Mouse (Mus musculus) midbrain, embryonic 15.5 days (tissue): Measurements from ENCODE around the gene Clcf1. TPM values are rescaled to one million over a fixed set of nuclear protein-coding genes. Genes with fewer than 3 reads are reported as not detected.

Source experiments
- ATAC-seq: fragments of 200-750 bp; cut with Nextera tagmentation; replicated peaks from 2 replicates; pipeline ENCODE4 v1.8.0; 2017; ENCODE audit warnings: moderate TSS enrichment
- H3K27ac ChIP-seq: fragments of 300-500 bp; sonication (generic); 2 replicates; pipeline ENCODE4 v1.5.1; 2015; ENCODE audit warnings: mild to moderate bottlenecking, inconsistent platforms
- H3K27me3 ChIP-seq: fragments of 300-500 bp; sonication (generic); replicated peaks from 2 replicates; pipeline ENCODE4 v1.6.1; 2015; ENCODE audit warnings: inconsistent platforms
- H3K36me3 ChIP-seq: fragments of 300-500 bp; sonication (generic); replicated peaks from 2 replicates; pipeline ENCODE4 v1.6.1; 2015; ENCODE audit warnings: inconsistent platforms
- H3K4me1 ChIP-seq: fragments of 300-500 bp; sonication (generic); 2 replicates; pipeline ENCODE4 v1.6.1; 2015; ENCODE audit warnings: inconsistent platforms
- H3K4me2 ChIP-seq: fragments of 300-500 bp; sonication (generic); 2 replicates; pipeline ENCODE4 v1.6.1; 2015; ENCODE audit warnings: inconsistent platforms, mild to moderate bottlenecking, moderate library complexity
- H3K4me3 ChIP-seq: fragments of 300-500 bp; sonication (generic); 2 replicates; pipeline ENCODE4 v1.5.1; 2015; ENCODE audit warnings: mild to moderate bottlenecking, inconsistent platforms
- H3K9ac ChIP-seq: fragments of 300-500 bp; sonication (generic); 2 replicates; pipeline ENCODE4 v1.6.1; 2015; ENCODE audit warnings: mild to moderate bottlenecking, inconsistent platforms
- H3K9me3 ChIP-seq: fragments of 300-500 bp; sonication (generic); 2 replicates; pipeline ENCODE4 v1.6.1; 2016; ENCODE audit warnings: inconsistent platforms
- WGBS: fragments of 180-500 bp; shearing (Covaris S2); methylation state at CpG from one replicate; pipeline ENCODE4 v1.1.7; 2015; ENCODE audit warnings: mixed read lengths; 5-methylcytosine and 5-hydroxymethylcytosine counted together
- polyA plus RNA-seq: library from polyadenylated mRNA; unstranded; fragments of >200 nt; fragmentation: Nextera tagmentation; extraction: Ambion mirVana; gene quantifications from 2 replicates; pipeline ENCODE4 v1.2.1, GENCODE M21; 2015

The Clcf1 gene
- polyA plus RNA-seq, 1 experiment from 2014 or later, result 0.79 TPM

DNA sequence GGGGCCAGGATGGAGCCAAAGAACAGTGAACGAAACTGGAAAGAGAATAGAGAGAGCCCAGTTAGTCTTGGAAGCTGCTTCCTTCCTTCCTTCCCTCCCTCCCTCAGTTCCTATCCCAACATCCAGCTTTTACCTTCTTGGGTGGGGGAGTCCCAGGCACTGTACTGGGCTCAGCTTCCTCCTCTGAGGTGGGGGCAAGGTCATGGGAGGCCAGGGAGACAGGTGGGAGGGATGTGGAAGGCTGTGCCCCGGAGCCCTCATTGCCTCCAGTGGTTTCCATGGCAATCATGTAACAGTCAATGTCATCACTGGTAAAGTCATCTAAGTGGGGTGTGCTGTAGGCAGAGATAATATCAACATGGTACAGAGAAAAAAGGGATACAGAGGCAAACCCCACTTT, 18.0 kb upstream of the Clcf1 start:
- Histone ChIP-seq H3K4me1 (peaks cover 35% of the 10 kb centered on the region), H3K9ac (no peak overlapping the region), H3K4me3 (no peak overlapping the region), H3K27ac (peak overlapping the region; percentile 23; the same call in 1 of the 2 replicates), H3K36me3 (peaks cover 28% of the 10 kb centered on the region), H3K27me3 (no peaks in the 10 kb centered on the region), H3K4me2 (no peak overlapping the region), H3K9me3 (no peaks in the 10 kb centered on the region)
- 70% methylated on average over 2 of the region's 2 CpGs for WGBS
- no peak for ATAC-seq

- WGBS, result 62% methylated on average over 5 of the region's 5 CpGs
- H3K36me3 ChIP-seq, result peaks cover 28% of the 10 kb centered on the region
- no peaks in the 10 kb centered on the region for H3K27me3 ChIP-seq
- no peak overlapping the region for H3K4me3 ChIP-seq
- peaks cover 37% of the 10 kb centered on the region for H3K4me1 ChIP-seq
- no peaks in the 10 kb centered on the region for H3K9me3 ChIP-seq
- ATAC-seq, result no peak
- no peak overlapping the region for H3K4me2 ChIP-seq
- no peak overlapping the region for H3K27ac ChIP-seq
- no peak overlapping the region for H3K9ac ChIP-seq
Observed at GRCm38 (mm10) chr19:4196548-4196947, 17.5 kb upstream of the Clcf1 start.

DNA sequence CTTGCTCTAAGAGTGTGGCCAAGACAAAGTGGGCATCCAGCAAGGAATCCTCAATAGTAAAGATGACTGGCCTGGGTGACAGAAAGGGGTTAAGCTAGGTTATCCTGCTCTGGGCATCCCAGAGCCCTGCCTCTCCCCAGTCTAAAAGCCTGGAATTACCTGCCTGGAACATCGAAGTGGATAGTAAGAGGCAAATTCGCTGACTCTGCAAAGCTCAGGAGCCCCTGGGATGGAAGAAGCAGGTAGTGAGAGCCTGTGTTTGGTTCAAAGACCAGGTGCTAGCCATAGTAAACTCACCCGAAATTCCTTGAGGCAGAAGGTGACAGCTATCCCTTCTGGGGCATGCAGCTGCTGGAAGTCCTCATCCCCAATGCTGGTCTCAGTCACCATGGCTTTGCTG, 16.9 kb upstream of the Clcf1 start:
- Histone ChIP-seq H3K27me3 (no peaks in the 10 kb centered on the region), H3K4me3 (no peak overlapping the region), H3K36me3 (peaks cover 28% of the 10 kb centered on the region), H3K4me2 (no peak overlapping the region), H3K27ac (no peak overlapping the region), H3K9ac (no peak overlapping the region), H3K9me3 (no peaks in the 10 kb centered on the region), H3K4me1 (peaks cover 42% of the 10 kb centered on the region)
- ATAC-seq, result no peak
- 74% methylated on average over 3 of the region's 3 CpGs for WGBS

- Histone ChIP-seq H3K27ac (peak within 1 kb of the TSS; percentile 55), H3K4me1 (peaks cover 21% of the 10 kb centered on the region), H3K4me3 (peak within 1 kb of the TSS; percentile 55), H3K27me3 (no peaks in the 10 kb centered on the region; the same call in 1 of the 2 replicates), H3K4me2 (peak within 1 kb of the TSS; percentile 97), H3K9me3 (no peaks in the 10 kb centered on the region), H3K9ac (peak within 1 kb of the TSS; percentile 73), H3K36me3 (peaks cover 5% of the 10 kb centered on the region; the same call in 1 of the 2 replicates)
- ATAC-seq, result peak; percentile 85
- under 1% methylated on average over 34 of the region's 34 CpGs for WGBS
Observed at GRCm38 (mm10) chr19:4201291-4201909, 12.6 kb upstream of the Clcf1 start, which contains the start of gene Rad9a. TSS of gene Rad9a (minus strand) at chr19:4201662.

GRCm38 (mm10) chr19:4202149-4202548, 11.9 kb upstream of the Clcf1 start:
- peak; percentile 37 for ATAC-seq
- Histone ChIP-seq H3K4me2 (peak overlapping the region; percentile 97), H3K27ac (peak overlapping the region; percentile 55; the same call in 1 of the 2 replicates), H3K27me3 (no peaks in the 10 kb centered on the region; the same call in 1 of the 2 replicates), H3K9me3 (no peaks in the 10 kb centered on the region), H3K4me1 (peaks cover 21% of the 10 kb centered on the region), H3K9ac (peak overlapping the region; percentile 73), H3K4me3 (peak overlapping the region; percentile 55), H3K36me3 (no peaks in the 10 kb centered on the region)
- WGBS, result 36% methylated on average over 7 of the region's 7 CpGs

DNA sequence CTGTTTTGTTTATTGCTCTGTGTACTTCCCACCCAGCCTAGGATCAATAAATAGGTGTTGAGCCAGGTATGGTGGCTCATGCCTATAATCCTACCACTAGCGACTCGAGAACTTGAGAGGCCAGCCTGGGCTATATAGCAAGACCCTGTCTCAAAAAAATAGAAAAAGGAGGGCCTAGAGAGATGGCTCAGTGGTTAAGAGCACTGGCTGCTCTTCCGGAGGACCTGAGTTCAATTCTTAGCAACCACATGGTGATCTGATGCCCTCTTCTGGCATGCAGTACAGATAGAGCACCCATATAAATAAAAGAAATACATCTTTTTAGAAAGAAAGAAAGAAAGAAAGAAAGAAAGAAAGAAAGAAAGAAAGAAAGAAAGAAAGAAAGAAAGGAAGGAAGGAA, 10.9 kb upstream of the Clcf1 start:
- Histone ChIP-seq H3K9ac (no peak overlapping the region), H3K4me2 (no peak overlapping the region), H3K27me3 (no peaks in the 10 kb centered on the region; the same call in 1 of the 2 replicates), H3K4me1 (peaks cover 21% of the 10 kb centered on the region), H3K36me3 (no peaks in the 10 kb centered on the region), H3K9me3 (no peaks in the 10 kb centered on the region), H3K4me3 (no peak overlapping the region), H3K27ac (no peak overlapping the region)
- no peak for ATAC-seq
- WGBS, result 66% methylated on average over 3 of the region's 3 CpGs

- no peak for ATAC-seq
- H3K36me3 ChIP-seq, result no peaks in the 10 kb centered on the region
- H3K4me1 ChIP-seq, result peaks cover 21% of the 10 kb centered on the region
- WGBS, result 71% methylated on average over 13 of the region's 13 CpGs
- no peak overlapping the region for H3K4me3 ChIP-seq
- H3K9ac ChIP-seq, result no peak overlapping the region
- H3K27ac ChIP-seq, result no peak overlapping the region
- no peaks in the 10 kb centered on the region; the same call in 1 of the 2 replicates for H3K27me3 ChIP-seq
- no peaks in the 10 kb centered on the region for H3K9me3 ChIP-seq
- H3K4me2 ChIP-seq, result no peak overlapping the region
Observed at GRCm38 (mm10) chr19:4203604-4204326, 10.3 kb upstream of the Clcf1 start.

GRCm38 (mm10) chr19:4204889-4205288, 9.1 kb upstream of the Clcf1 start:
- 61% methylated on average over 4 of the region's 4 CpGs for WGBS
- Histone ChIP-seq H3K36me3 (no peaks in the 10 kb centered on the region), H3K27ac (no peak overlapping the region), H3K27me3 (no peaks in the 10 kb centered on the region; the same call in 1 of the 2 replicates), H3K4me2 (no peak overlapping the region), H3K9me3 (no peaks in the 10 kb centered on the region), H3K4me3 (no peak overlapping the region), H3K4me1 (peaks cover 21% of the 10 kb centered on the region), H3K9ac (no peak overlapping the region)
- no peak for ATAC-seq

DNA sequence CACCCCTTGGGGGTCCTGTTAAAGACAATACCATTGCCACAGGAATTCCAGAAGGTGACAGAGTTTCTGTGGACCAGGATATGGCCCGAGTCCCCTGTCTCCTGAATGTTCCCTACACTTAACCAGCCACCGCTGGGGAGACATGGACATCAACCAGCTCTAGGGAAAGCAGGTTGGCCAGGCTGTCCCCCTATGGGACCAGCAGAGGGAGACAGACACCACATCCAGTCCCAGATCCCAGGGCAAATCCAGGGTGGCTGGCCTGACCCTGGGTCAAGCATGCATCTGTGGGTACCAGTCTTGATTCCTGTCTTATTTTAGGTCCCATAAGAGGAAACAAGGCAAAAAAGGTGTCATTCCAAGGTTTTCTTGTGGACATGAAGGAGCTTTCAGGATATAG, 7.1 kb upstream of the Clcf1 start:
- Histone ChIP-seq H3K27me3 (peaks cover 10% of the 10 kb centered on the region), H3K9ac (no peak overlapping the region), H3K27ac (no peak overlapping the region), H3K4me1 (peaks cover 5% of the 10 kb centered on the region), H3K36me3 (no peaks in the 10 kb centered on the region), H3K4me2 (no peak overlapping the region), H3K9me3 (no peaks in the 10 kb centered on the region), H3K4me3 (no peak overlapping the region)
- no peak for ATAC-seq
- WGBS, result 0% methylated on average over 2 of the region's 2 CpGs

GRCm38 (mm10) chr19:4208563-4208962, 5.5 kb upstream of the Clcf1 start:
- WGBS, result 67% methylated on average over 5 of the region's 5 CpGs
- Histone ChIP-seq H3K36me3 (no peaks in the 10 kb centered on the region), H3K4me3 (no peak overlapping the region), H3K9ac (no peak overlapping the region), H3K4me1 (peaks cover 1% of the 10 kb centered on the region), H3K4me2 (no peak overlapping the region), H3K27ac (no peak overlapping the region), H3K27me3 (peaks cover 24% of the 10 kb centered on the region), H3K9me3 (no peaks in the 10 kb centered on the region)
- ATAC-seq, result no peak

DNA sequence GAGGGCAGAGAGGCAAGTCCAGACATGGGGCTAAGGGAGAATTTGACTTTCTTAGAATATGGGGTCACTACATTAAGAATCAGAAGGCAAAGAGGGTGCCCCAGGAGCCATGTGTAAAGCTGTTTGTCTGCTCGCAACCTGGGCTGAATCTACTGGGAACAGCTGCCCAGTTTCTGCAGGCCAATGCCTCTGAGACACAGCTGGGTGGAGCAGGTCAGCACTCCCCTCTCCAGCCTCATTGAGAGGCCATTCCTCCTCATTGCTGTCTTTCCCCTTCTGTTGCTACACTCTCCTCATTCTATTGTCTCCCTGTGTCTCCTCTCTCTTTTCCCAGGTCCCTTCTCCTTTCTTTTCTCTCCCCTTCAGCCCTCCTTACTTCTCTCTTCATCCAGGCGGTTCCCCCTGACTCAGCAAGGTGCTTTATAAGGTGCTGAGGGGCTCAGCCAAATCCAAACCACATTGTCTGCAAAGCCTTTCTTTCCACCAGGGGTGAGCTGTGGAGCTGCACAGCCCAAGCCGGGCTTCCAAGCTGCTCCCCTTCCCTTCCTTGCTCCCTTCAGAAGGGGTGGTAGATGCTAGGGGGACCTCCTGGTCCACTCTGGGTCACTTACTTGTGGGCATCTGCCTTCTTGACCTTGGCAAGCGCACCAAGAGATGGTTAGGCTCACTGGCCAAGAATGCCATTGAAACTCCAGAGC, 2.0 kb upstream of the Clcf1 start:
- no peak overlapping the region for H3K27ac ChIP-seq
- H3K9ac ChIP-seq, result no peak overlapping the region
- H3K36me3 ChIP-seq, result no peaks in the 10 kb centered on the region
- H3K9me3 ChIP-seq, result no peaks in the 10 kb centered on the region
- 17% methylated on average over 4 of the region's 4 CpGs for WGBS
- no peak for ATAC-seq
- peaks cover 24% of the 10 kb centered on the region for H3K4me1 ChIP-seq
- H3K4me3 ChIP-seq, result no peak overlapping the region
- H3K4me2 ChIP-seq, result no peak overlapping the region
- peaks cover 43% of the 10 kb centered on the region for H3K27me3 ChIP-seq

DNA sequence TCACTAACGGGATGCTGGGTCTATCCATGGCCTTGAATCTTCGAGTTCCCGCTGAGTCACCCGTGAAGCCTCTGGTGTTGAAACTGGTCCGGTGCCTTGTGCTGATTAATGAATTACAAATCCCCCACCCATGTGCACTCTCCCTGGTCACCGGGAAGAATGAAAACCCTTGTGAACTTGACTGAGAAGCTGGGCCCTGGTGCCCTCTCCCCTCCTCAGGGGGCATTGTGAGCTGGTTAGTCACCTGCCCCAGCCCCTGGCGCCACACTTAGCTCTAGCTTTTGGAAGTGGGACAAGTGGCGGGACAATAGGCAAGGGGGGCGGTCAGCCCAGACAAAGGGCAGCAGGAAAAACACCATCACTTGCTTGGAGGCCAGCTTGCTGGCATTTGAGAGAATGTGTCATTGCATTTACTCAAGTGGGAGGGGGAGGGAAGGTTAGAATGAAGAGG, 489 bp upstream of the Clcf1 start:
- Histone ChIP-seq H3K4me2 (peak overlapping the region; percentile 96; the same call in 1 of the 2 replicates), H3K27me3 (peaks cover 45% of the 10 kb centered on the region)

More for the DNA sequence above, 489 bp upstream of the Clcf1 start:
- H3K36me3 ChIP-seq, result no peaks in the 10 kb centered on the region
- no peaks in the 10 kb centered on the region for H3K9me3 ChIP-seq
- no peak overlapping the region for H3K9ac ChIP-seq
- H3K27ac ChIP-seq, result no peak overlapping the region
- no peak for ATAC-seq
- 7% methylated on average over 9 of the region's 9 CpGs for WGBS
- no peak overlapping the region for H3K4me3 ChIP-seq
- H3K4me1 ChIP-seq, result peaks cover 24% of the 10 kb centered on the region
